Mouse (Mus musculus): Measurements from ENCODE around the gene Gpr75. TPM values are rescaled to one million over a fixed set of nuclear protein-coding genes. Genes with fewer than 3 reads are reported as not detected.

Gpr75 gene
- polyA plus RNA-seq (2014; fragmentation: Illumina TruSeq; extraction: RNeasy Lipid Tissue Mini Kit (QIAGEN cat#74804); ENCODE audit: low read depth, low replicate concordance): 0.24 TPM

GRCm38 (mm10) chr11:30885171-30885871 is at the start of gene Gpr75, which contains the start of gene Asb3:
Gpr75 (plus strand) TSS chr11:30885358.
Asb3 (plus strand) TSS chr11:30885416.

Other genes starting within 250 kb of the Gpr75 start
- gene Acyp2, start 235.8 kb upstream of the Gpr75 start, polyA plus RNA-seq (2014; fragmentation: Illumina TruSeq; extraction: RNeasy Lipid Tissue Mini Kit (QIAGEN cat#74804); ENCODE audit: low read depth, low replicate concordance): 13.0 TPM
- 621 TPM for gene Psme4, start 113.6 kb upstream of the Gpr75 start, polyA plus RNA-seq (2014; fragmentation: Illumina TruSeq; extraction: RNeasy Lipid Tissue Mini Kit (QIAGEN cat#74804); ENCODE audit: low read depth, low replicate concordance)
- 37.6 TPM for gene Asb3, start 58 bp downstream of the Gpr75 start, polyA plus RNA-seq (2014; fragmentation: Illumina TruSeq; extraction: RNeasy Lipid Tissue Mini Kit (QIAGEN cat#74804); ENCODE audit: low read depth, low replicate concordance)
- 186 TPM for gene Erlec1, start 69.0 kb downstream of the Gpr75 start, polyA plus RNA-seq (2014; fragmentation: Illumina TruSeq; extraction: RNeasy Lipid Tissue Mini Kit (QIAGEN cat#74804); ENCODE audit: low read depth, low replicate concordance)
- 13.6 TPM for gene Chac2, start 101.0 kb downstream of the Gpr75 start, polyA plus RNA-seq (2014; fragmentation: Illumina TruSeq; extraction: RNeasy Lipid Tissue Mini Kit (QIAGEN cat#74804); ENCODE audit: low read depth, low replicate concordance)

Data from testis, adult 10 weeks (tissue).